Mouse (Mus musculus) embryonic facial prominence, embryonic 11.5 days (tissue): ENCODE measurements around the gene Acaa1b. TPM values are rescaled to one million over a fixed set of nuclear protein-coding genes. Genes with fewer than 3 reads are reported as not detected.

Source experiments
- ATAC-seq: fragments of 200-750 bp; cut with Nextera tagmentation; replicated peaks from 2 replicates; pipeline ENCODE4 v1.8.0; 2017; ENCODE audit warnings: low read depth; ENCODE audit not compliant: insufficient number of reproducible peaks, low FRiP score, low TSS enrichment
- DNase-seq: peaks from one replicate; pipeline ENCODE4 v3.0.0-alpha.2; 2015; ENCODE audit warnings: low spot score
- H3K27ac ChIP-seq: fragments of 300-500 bp; sonication (generic); replicated peaks from 2 replicates; pipeline ENCODE4 v1.5.1; 2014; ENCODE audit warnings: mild to moderate bottlenecking, low read depth, low read length, control low read depth
- H3K27me3 ChIP-seq: fragments of 300-500 bp; sonication (generic); 2 replicates; pipeline ENCODE4 v1.6.1; 2014; ENCODE audit warnings: mild to moderate bottlenecking, low read length, moderate library complexity, mixed read lengths; ENCODE audit not compliant: control insufficient read depth, insufficient read depth
- H3K36me3 ChIP-seq: fragments of 300-500 bp; sonication (generic); replicated peaks from 2 replicates; pipeline ENCODE4 v1.6.1; 2014; ENCODE audit warnings: low read depth, mild to moderate bottlenecking, low read length, moderate library complexity, mixed read lengths; ENCODE audit not compliant: control insufficient read depth, insufficient read depth
- H3K4me1 ChIP-seq: fragments of 300-500 bp; sonication (generic); 2 replicates; pipeline ENCODE4 v1.6.1; 2014; ENCODE audit warnings: low read length, mixed read lengths; ENCODE audit not compliant: control insufficient read depth, insufficient read depth
- H3K4me2 ChIP-seq: fragments of 300-500 bp; sonication (generic); 2 replicates; pipeline ENCODE4 v1.6.1; 2014; ENCODE audit warnings: low read depth, mild to moderate bottlenecking, control low read depth, low read length, moderate library complexity
- H3K4me3 ChIP-seq: fragments of 300-500 bp; sonication (generic); 2 replicates; pipeline ENCODE4 v1.5.1; 2014; ENCODE audit warnings: low read depth, low read length, control low read depth
- H3K9ac ChIP-seq: fragments of 300-500 bp; sonication (generic); replicated peaks from 2 replicates; pipeline ENCODE4 v1.6.1; 2014; ENCODE audit warnings: mild to moderate bottlenecking, control low read depth, low read length
- H3K9me3 ChIP-seq: fragments of 300-500 bp; sonication (generic); replicated peaks from 2 replicates; pipeline ENCODE4 v1.6.1; 2016; ENCODE audit warnings: mild to moderate bottlenecking, low read length, inconsistent platforms, mixed read lengths; ENCODE audit not compliant: control insufficient read depth
- WGBS: fragments of 180-500 bp; shearing (Covaris S2); extraction: QIAGEN DNeasy Blood & Tissue Kit; methylation state at CpG from one replicate; pipeline ENCODE4 v1.1.7; 2014; 5-methylcytosine and 5-hydroxymethylcytosine counted together
- polyA plus RNA-seq: library from polyadenylated mRNA; unstranded; fragments of >200 nt; fragmentation: Nextera tagmentation; extraction: Ambion mirVana; gene quantifications from 2 replicates; pipeline ENCODE4 v1.2.1, GENCODE M21; 2014

Acaa1b gene
- polyA plus RNA-seq, 1 experiment from 2014 or later = 1.1 TPM

- DNase-seq (no peak), ATAC-seq (no peak)
- WGBS = 55% methylated on average over 3 of the region's 3 CpGs
- Histone ChIP-seq H3K27ac (no peak overlapping the region), H3K27me3 (no peaks in the 10 kb centered on the region), H3K4me3 (no peak overlapping the region), H3K36me3 (no peaks in the 10 kb centered on the region), H3K4me2 (no peak overlapping the region), H3K9me3 (no peaks in the 10 kb centered on the region), H3K4me1 (no peaks in the 10 kb centered on the region), H3K9ac (no peak overlapping the region)
Observed at GRCm38 (mm10) chr9:119181241-119181728, 24.4 kb upstream of the Acaa1b start.

GRCm38 (mm10) chr9:119179292-119179691 is 22.4 kb upstream of the Acaa1b start:
- no peak for DNase-seq
- Histone ChIP-seq H3K36me3 (no peaks in the 10 kb centered on the region), H3K4me1 (no peaks in the 10 kb centered on the region), H3K4me3 (no peak overlapping the region), H3K4me2 (no peak overlapping the region), H3K9ac (no peak overlapping the region), H3K9me3 (no peaks in the 10 kb centered on the region), H3K27ac (no peak overlapping the region), H3K27me3 (no peaks in the 10 kb centered on the region)
- WGBS = 90% methylated on average over 11 of the region's 11 CpGs
- no peak for ATAC-seq

GRCm38 (mm10) chr9:119167608-119168007 is 10.7 kb upstream of the Acaa1b start:
- Histone ChIP-seq H3K36me3 (no peaks in the 10 kb centered on the region), H3K9ac (no peak overlapping the region), H3K4me3 (no peak overlapping the region), H3K27me3 (no peaks in the 10 kb centered on the region), H3K4me1 (no peaks in the 10 kb centered on the region), H3K9me3 (no peaks in the 10 kb centered on the region), H3K4me2 (no peak overlapping the region), H3K27ac (no peak overlapping the region)
- no peak for DNase-seq
- 97% methylated on average over 2 of the region's 2 CpGs for WGBS
- no peak for ATAC-seq

- H3K4me2 ChIP-seq = no peak overlapping the region
- ATAC-seq (no peak), DNase-seq (no peak)
- no peaks in the 10 kb centered on the region for H3K4me1 ChIP-seq
- no peaks in the 10 kb centered on the region for H3K27me3 ChIP-seq
- H3K27ac ChIP-seq = no peak overlapping the region
- no peak overlapping the region for H3K4me3 ChIP-seq
- H3K9ac ChIP-seq = no peak overlapping the region
- H3K9me3 ChIP-seq = no peaks in the 10 kb centered on the region
- H3K36me3 ChIP-seq = no peaks in the 10 kb centered on the region
- 93% methylated on average over 6 of the region's 6 CpGs for WGBS
Observed at GRCm38 (mm10) chr9:119165548-119165947, 8.7 kb upstream of the Acaa1b start.

DNA sequence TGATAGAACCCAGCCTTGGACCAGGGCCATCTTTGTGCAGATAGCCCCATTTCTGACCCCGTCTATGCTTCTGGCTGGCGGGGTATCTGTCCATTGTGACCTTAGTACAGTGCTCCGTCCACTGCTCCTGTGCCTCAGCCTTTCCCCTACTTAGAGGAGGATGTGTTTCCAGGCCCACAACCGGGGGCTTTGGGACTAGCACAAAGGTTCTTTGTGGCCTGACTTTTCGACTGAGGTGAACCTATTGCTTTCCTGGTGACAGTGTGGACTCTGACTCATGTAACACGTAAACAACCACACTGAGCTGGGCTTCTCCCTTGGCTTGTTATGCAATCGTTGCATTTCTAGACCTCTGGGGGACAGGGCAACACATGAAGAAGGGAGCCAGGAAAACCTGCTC is 7.8 kb upstream of the Acaa1b start:
- no peaks in the 10 kb centered on the region for H3K4me1 ChIP-seq
- H3K36me3 ChIP-seq = no peaks in the 10 kb centered on the region
- no peaks in the 10 kb centered on the region for H3K9me3 ChIP-seq
- no peak overlapping the region for H3K9ac ChIP-seq
- DNase-seq (no peak), ATAC-seq (no peak)
- H3K27ac ChIP-seq = no peak overlapping the region
- no peak overlapping the region for H3K4me3 ChIP-seq
- 77% methylated on average over 7 of the region's 7 CpGs for WGBS
- H3K4me2 ChIP-seq = no peak overlapping the region
- H3K27me3 ChIP-seq = no peaks in the 10 kb centered on the region

DNA sequence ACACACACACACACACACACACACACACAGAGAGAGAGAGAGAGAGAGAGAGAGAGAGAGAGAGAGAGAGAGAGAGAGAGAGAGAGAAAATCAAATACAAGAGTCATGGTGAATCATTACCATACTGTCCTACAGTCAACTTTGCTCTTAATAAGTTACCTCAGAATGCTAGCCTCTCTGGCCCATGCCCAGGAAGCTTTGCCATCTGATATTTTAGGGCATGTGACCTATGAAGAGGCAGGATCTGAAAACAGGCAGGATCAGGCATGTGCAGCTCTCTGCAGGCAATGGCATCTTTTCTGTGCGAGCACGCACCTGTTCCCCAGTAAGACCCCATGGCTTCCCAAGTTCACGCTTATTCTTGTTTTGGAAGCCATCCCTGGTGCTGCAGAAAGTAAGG is 3.8 kb upstream of the Acaa1b start:
- Histone ChIP-seq H3K4me2 (no peak overlapping the region), H3K9ac (no peak overlapping the region), H3K4me1 (no peaks in the 10 kb centered on the region), H3K27me3 (peaks cover 3% of the 10 kb centered on the region; the same call in 1 of the 2 replicates), H3K9me3 (no peaks in the 10 kb centered on the region), H3K27ac (no peak overlapping the region), H3K36me3 (no peaks in the 10 kb centered on the region), H3K4me3 (no peak overlapping the region)
- DNase-seq = no peak
- WGBS = 83% methylated on average over 3 of the region's 3 CpGs
- ATAC-seq = no peak

DNA sequence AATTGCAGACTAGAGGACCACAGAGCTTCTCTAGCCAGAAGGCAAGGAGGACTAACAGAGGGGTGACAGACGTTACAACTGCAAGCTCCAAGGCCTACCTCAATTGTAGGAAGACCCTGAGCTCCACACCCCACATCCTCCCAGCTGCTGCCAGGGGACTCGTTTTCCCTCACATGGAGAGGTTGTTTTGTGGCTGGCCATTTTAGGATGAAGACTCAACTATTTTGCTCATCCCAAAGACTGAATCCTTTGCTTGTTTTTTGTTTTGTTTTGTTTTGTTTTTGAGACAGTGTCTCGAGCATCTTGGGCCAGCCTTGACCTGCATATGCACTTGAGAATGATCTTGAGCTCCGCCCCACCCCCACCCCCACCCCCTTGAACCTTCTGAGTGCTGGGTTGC is 2.0 kb upstream of the Acaa1b start, which contains the start of gene Gm47289:
Gene Gm47289, plus strand, starts transcription at position 301 of the 400 bp plus-strand sequence.
- Histone ChIP-seq H3K27ac (no peak within 1 kb of the TSS), H3K9ac (no peak within 1 kb of the TSS), H3K27me3 (peaks cover 3% of the 10 kb centered on the region; the same call in 1 of the 2 replicates), H3K4me2 (no peak within 1 kb of the TSS), H3K36me3 (no peaks in the 10 kb centered on the region), H3K9me3 (no peaks in the 10 kb centered on the region), H3K4me1 (no peaks in the 10 kb centered on the region), H3K4me3 (no peak within 1 kb of the TSS)
- ATAC-seq (no peak), DNase-seq (no peak)
- WGBS = 49% methylated on average over 4 of the region's 4 CpGs

GRCm38 (mm10) chr9:119155826-119156225 is 1.1 kb downstream of the Acaa1b start:
- H3K4me2 ChIP-seq = no peak overlapping the region
- H3K4me1 ChIP-seq = no peaks in the 10 kb centered on the region
- no peak overlapping the region for H3K27ac ChIP-seq
- no peaks in the 10 kb centered on the region for H3K36me3 ChIP-seq
- 59% methylated on average over 7 of the region's 7 CpGs for WGBS
- H3K4me3 ChIP-seq = no peak overlapping the region
- no peaks in the 10 kb centered on the region for H3K9me3 ChIP-seq
- no peak overlapping the region for H3K9ac ChIP-seq
- ATAC-seq (0 out of 2 replicates have a peak, but pooled peaks have one; percentile 2), DNase-seq (no peak)
- peaks cover 3% of the 10 kb centered on the region; the same call in 1 of the 2 replicates for H3K27me3 ChIP-seq
